In the genomic region with DNA sequence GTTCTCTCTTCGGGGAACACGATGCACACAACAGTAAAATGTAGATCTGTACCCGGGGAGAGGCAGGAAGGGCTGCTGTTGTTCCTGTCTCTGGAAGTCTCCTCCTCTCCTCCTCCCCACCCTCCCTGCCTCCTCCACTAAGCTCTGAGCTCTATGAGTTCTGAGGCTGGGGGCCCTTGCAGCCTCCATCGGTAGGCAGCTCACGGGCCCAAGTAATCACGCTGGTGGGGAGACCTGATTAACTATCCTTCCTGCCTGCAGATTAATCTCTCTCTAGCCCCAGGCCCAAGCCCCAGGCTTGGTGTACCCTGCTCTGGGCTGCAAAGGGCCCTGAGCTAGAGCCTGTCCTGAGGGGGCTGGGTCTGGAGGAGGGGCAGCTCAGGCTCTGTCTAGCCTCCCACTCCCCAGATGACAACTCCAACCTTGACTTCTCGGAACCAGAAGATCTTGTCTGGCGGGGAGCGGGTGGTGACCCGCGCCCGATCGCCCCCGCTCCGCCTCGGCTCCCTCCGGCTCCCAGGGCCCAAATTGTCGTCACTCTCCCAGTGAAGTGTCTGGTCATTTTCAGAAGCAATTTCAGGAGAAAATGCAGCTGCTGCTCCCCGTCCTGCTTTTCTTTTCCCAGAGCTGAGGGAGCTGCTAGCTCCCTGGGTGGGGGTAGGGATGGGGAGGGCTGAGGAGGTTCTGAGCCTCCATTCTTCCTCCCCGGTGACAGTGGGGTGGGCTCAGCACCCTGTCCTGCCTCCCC, we compare ENCODE assay signal across 8 mouse cellular contexts. TPM values are rescaled to one million over a fixed set of nuclear protein-coding genes. Genes with fewer than 3 reads are reported as not detected.
DNase-seq lines count a peak whose midpoint lies in the region; ATAC-seq and TF ChIP-seq lines count a peak whose summit lies in the region.

No protein-coding gene starts in this region.

- peak overlapping the region; percentile 82 for H3K27ac ChIP-seq in kidney, embryonic 15.5 days
- H3K27ac ChIP-seq in kidney, adult 2 months (ENCODE audit: insufficient read depth, low read depth, low read length): no peak overlapping the region
- H3K27ac ChIP-seq in embryonic facial prominence, embryonic 11.5 days (replicated peaks; ENCODE audit: low read depth, low read length): no peak overlapping the region; the same call in 1 of the 2 replicates
- peak overlapping the region; percentile 61 for H3K27ac ChIP-seq in midbrain, embryonic 12.5 days (replicated peaks)

- intact Hi-C loops in heart, postnatal 10 days (cut with DNase I): no loop called here
- intact Hi-C loops in left cerebral cortex, postnatal 4 days (cut with DNase I): no loop called here

- DNase-seq in kidney, adult 2 months: no peak
- DNase-seq in embryonic facial prominence, embryonic 11.5 days (ENCODE audit: low spot score): peak; percentile 29
- peak; percentile 32 to 46 for DNase-seq in heart, postnatal 10 days
- DNase-seq in left cerebral cortex, postnatal 4 days: no peak
- no peak for DNase-seq in B cell, adult 2 months

- H3K4me3 ChIP-seq in kidney, embryonic 15.5 days (replicated peaks): peak overlapping the region; percentile 18
- no peak overlapping the region; the same call in 1 of the 2 replicates for H3K4me3 ChIP-seq in kidney, adult 2 months (ENCODE audit: insufficient read depth, low read depth, low read length)
- no peak overlapping the region for H3K4me3 ChIP-seq in embryonic facial prominence, embryonic 11.5 days (ENCODE audit: low read depth, low read length)
- H3K4me3 ChIP-seq in midbrain, embryonic 12.5 days: no peak overlapping the region

- peak overlapping the region; percentile 52 for H3K4me2 ChIP-seq in kidney, embryonic 15.5 days
- 0 out of 2 replicates have a peak overlapping the region, but pooled peaks have one; percentile 2 for H3K4me2 ChIP-seq in embryonic facial prominence, embryonic 11.5 days (ENCODE audit: low read depth, low read length)
- peak overlapping the region; percentile 45 for H3K4me2 ChIP-seq in midbrain, embryonic 12.5 days (replicated peaks)

- TF ChIP-seq POLR2A in kidney, adult 2 months (IDR thresholded peaks at IDR 0.05; ENCODE audit: low read depth, low read length): no peak

- no peak for TF ChIP-seq CTCF in kidney, adult 2 months (conservative IDR thresholded peaks at IDR 0.05; ENCODE audit: insufficient read depth, insufficient read length, low read depth, low read length)

- no peaks in the 10 kb centered on the region for H3K36me3 ChIP-seq in kidney, embryonic 15.5 days
- no peaks in the 10 kb centered on the region for H3K36me3 ChIP-seq in kidney, adult 2 months (ENCODE audit: control insufficient read depth, insufficient read depth, low read length)
- H3K36me3 ChIP-seq in embryonic facial prominence, embryonic 11.5 days (replicated peaks; ENCODE audit: control insufficient read depth, insufficient read depth, low read depth, low read length): no peaks in the 10 kb centered on the region
- no peaks in the 10 kb centered on the region for H3K36me3 ChIP-seq in midbrain, embryonic 12.5 days

- no peaks in the 10 kb centered on the region for H3K9me3 ChIP-seq in kidney, embryonic 15.5 days (replicated peaks)
- H3K9me3 ChIP-seq in embryonic facial prominence, embryonic 11.5 days (replicated peaks; ENCODE audit: control insufficient read depth, low read length): no peaks in the 10 kb centered on the region
- H3K9me3 ChIP-seq in midbrain, embryonic 12.5 days: no peaks in the 10 kb centered on the region

- WGBS in kidney, embryonic 15.5 days: 6% methylated on average over 20 of the region's 20 CpGs
- WGBS in kidney, adult 2 months: 32% methylated on average over 20 of the region's 20 CpGs
- WGBS in embryonic facial prominence, embryonic 11.5 days: 10% methylated on average over 20 of the region's 20 CpGs
- 9% methylated on average over 20 of the region's 20 CpGs for WGBS in midbrain, embryonic 12.5 days

- peak; percentile 74 for ATAC-seq in kidney, embryonic 15.5 days (replicated peaks; ENCODE audit: low FRiP score)
- peak; percentile 70; the same call in 1 of the 2 replicates for ATAC-seq in embryonic facial prominence, embryonic 11.5 days (replicated peaks; ENCODE audit: insufficient number of reproducible peaks, low FRiP score, low TSS enrichment, low read depth)
- peak; percentile 69 for ATAC-seq in midbrain, embryonic 12.5 days (ENCODE audit: low FRiP score, low read depth)
- ATAC-seq in megakaryocyte progenitor cell, adult 5-6 weeks (replicated peaks; ENCODE audit: poor library complexity): no peak

- H3K4me1 ChIP-seq in kidney, embryonic 15.5 days: peaks cover 53% of the 10 kb centered on the region
- no peaks in the 10 kb centered on the region for H3K4me1 ChIP-seq in kidney, adult 2 months (ENCODE audit: control insufficient read depth, insufficient read depth, low read length)
- no peaks in the 10 kb centered on the region for H3K4me1 ChIP-seq in embryonic facial prominence, embryonic 11.5 days (ENCODE audit: control insufficient read depth, insufficient read depth, low read length)
- peaks cover 30% of the 10 kb centered on the region for H3K4me1 ChIP-seq in midbrain, embryonic 12.5 days

- peak overlapping the region; percentile 26; the same call in 1 of the 2 replicates for H3K9ac ChIP-seq in kidney, embryonic 15.5 days
- peak overlapping the region; percentile 11; the same call in 1 of the 2 replicates for H3K9ac ChIP-seq in embryonic facial prominence, embryonic 11.5 days (replicated peaks; ENCODE audit: low read length)
- H3K9ac ChIP-seq in midbrain, embryonic 12.5 days (replicated peaks): peak overlapping the region; percentile 39; the same call in 1 of the 2 replicates

- peaks cover 22% of the 10 kb centered on the region; the same call in 1 of the 2 replicates for H3K27me3 ChIP-seq in kidney, embryonic 15.5 days
- H3K27me3 ChIP-seq in kidney, adult 2 months (replicated peaks; ENCODE audit: control insufficient read depth, insufficient read depth, low read length): no peaks in the 10 kb centered on the region
- peaks cover 2% of the 10 kb centered on the region; the same call in 1 of the 2 replicates for H3K27me3 ChIP-seq in embryonic facial prominence, embryonic 11.5 days (ENCODE audit: control insufficient read depth, insufficient read depth, low read length)
- peaks cover 30% of the 10 kb centered on the region for H3K27me3 ChIP-seq in midbrain, embryonic 12.5 days

RNA-seq across cellular contexts. Expression of gene Tac2, which starts 2.4 kb away (rescaled TPM):
- 2.2 and 2.3 TPM in 2 replicates for polyA plus RNA-seq in kidney, embryonic 15.5 days (2015; fragmentation: Nextera tagmentation; extraction: Ambion mirVana)
- 0.26 TPM in 1 of 2 replicates, not detected in the other for polyA plus RNA-seq in kidney, adult 2 months (2012; rRNA removed)
- 1.9 and 2.9 TPM in 2 replicates for polyA plus RNA-seq in embryonic facial prominence, embryonic 11.5 days (2014; fragmentation: Nextera tagmentation; extraction: Ambion mirVana)
- not detected for total RNA-seq in heart, postnatal 10 days (2021)
- not detected in 2 replicates for polyA plus RNA-seq in midbrain, embryonic 12.5 days (2016; fragmentation: Nextera tagmentation; extraction: Ambion mirVana)
- total RNA-seq in left cerebral cortex, postnatal 4 days (2021): 1 to 10 TPM; 2.8 to 4.3 TPM
- total RNA-seq in megakaryocyte progenitor cell, adult 5-6 weeks (2015): 1.2 TPM in 1 of 2 replicates, not detected in the other
- total RNA-seq in megakaryocyte progenitor cell, adult 5-6 weeks (2017): not detected in 2 replicates

RNA-seq across cellular contexts. Expression of gene Myo1a, which starts 16.9 kb away (rescaled TPM):
- polyA plus RNA-seq in kidney, embryonic 15.5 days (2015; fragmentation: Nextera tagmentation; extraction: Ambion mirVana): 0.65 and 0.81 TPM in 2 replicates
- polyA plus RNA-seq in kidney, adult 2 months (2012; rRNA removed): 0.06 and 0.18 TPM in 2 replicates
- 0.40 and 0.55 TPM in 2 replicates for polyA plus RNA-seq in embryonic facial prominence, embryonic 11.5 days (2014; fragmentation: Nextera tagmentation; extraction: Ambion mirVana)
- total RNA-seq in heart, postnatal 10 days (2021): not detected
- 0.47 and 0.71 TPM in 2 replicates for polyA plus RNA-seq in midbrain, embryonic 12.5 days (2016; fragmentation: Nextera tagmentation; extraction: Ambion mirVana)
- total RNA-seq in left cerebral cortex, postnatal 4 days (2021): under 1 TPM; 0.46 to 0.82 TPM
- 0.15 TPM in 1 of 2 replicates, not detected in the other for total RNA-seq in megakaryocyte progenitor cell, adult 5-6 weeks (2015)
- total RNA-seq in megakaryocyte progenitor cell, adult 5-6 weeks (2017): 0.03 and 0.37 TPM in 2 replicates

RNA-seq across cellular contexts. Expression of gene Zbtb39, which starts 17.5 kb away (rescaled TPM):
- polyA plus RNA-seq in kidney, embryonic 15.5 days (2015; fragmentation: Nextera tagmentation; extraction: Ambion mirVana): 3.9 TPM in 2 replicates
- 7.2 and 7.3 TPM in 2 replicates for polyA plus RNA-seq in kidney, adult 2 months (2012; rRNA removed)
- 6.5 and 7.4 TPM in 2 replicates for polyA plus RNA-seq in embryonic facial prominence, embryonic 11.5 days (2014; fragmentation: Nextera tagmentation; extraction: Ambion mirVana)
- total RNA-seq in heart, postnatal 10 days (2021): 1 to 10 TPM; 8.1 to 9.6 TPM
- polyA plus RNA-seq in midbrain, embryonic 12.5 days (2016; fragmentation: Nextera tagmentation; extraction: Ambion mirVana): 6.1 and 6.2 TPM in 2 replicates
- total RNA-seq in left cerebral cortex, postnatal 4 days (2021): 10 to 100 TPM; 14.5 to 15.1 TPM
- total RNA-seq in megakaryocyte progenitor cell, adult 5-6 weeks (2015): 4.7 and 5.1 TPM in 2 replicates
- 2.0 and 3.0 TPM in 2 replicates for total RNA-seq in megakaryocyte progenitor cell, adult 5-6 weeks (2017)

RNA-seq across cellular contexts. Expression of gene Gpr182, which starts 29.7 kb away (rescaled TPM):
- 7.5 and 8.3 TPM in 2 replicates for polyA plus RNA-seq in kidney, embryonic 15.5 days (2015; fragmentation: Nextera tagmentation; extraction: Ambion mirVana)
- polyA plus RNA-seq in kidney, adult 2 months (2012; rRNA removed): 8.1 and 9.7 TPM in 2 replicates
- polyA plus RNA-seq in embryonic facial prominence, embryonic 11.5 days (2014; fragmentation: Nextera tagmentation; extraction: Ambion mirVana): 0.28 and 0.45 TPM in 2 replicates
- total RNA-seq in heart, postnatal 10 days (2021): 1 to 10 TPM; 4.6 to 4.7 TPM
- 0.41 and 0.46 TPM in 2 replicates for polyA plus RNA-seq in midbrain, embryonic 12.5 days (2016; fragmentation: Nextera tagmentation; extraction: Ambion mirVana)
- total RNA-seq in left cerebral cortex, postnatal 4 days (2021): 1 to 10 TPM; 1.1 to 1.4 TPM
- total RNA-seq in megakaryocyte progenitor cell, adult 5-6 weeks (2015): not detected in 2 replicates
- total RNA-seq in megakaryocyte progenitor cell, adult 5-6 weeks (2017): not detected in 2 replicates

RNA-seq across cellular contexts. Expression of gene Rdh1, which starts 37.7 kb away (rescaled TPM):
- 0.12 and 0.14 TPM in 2 replicates for polyA plus RNA-seq in kidney, embryonic 15.5 days (2015; fragmentation: Nextera tagmentation; extraction: Ambion mirVana)
- polyA plus RNA-seq in kidney, adult 2 months (2012; rRNA removed): 1.1 and 1.3 TPM in 2 replicates
- polyA plus RNA-seq in embryonic facial prominence, embryonic 11.5 days (2014; fragmentation: Nextera tagmentation; extraction: Ambion mirVana): not detected in 2 replicates
- total RNA-seq in heart, postnatal 10 days (2021): under 1 TPM; 0.10 to 0.12 TPM
- polyA plus RNA-seq in midbrain, embryonic 12.5 days (2016; fragmentation: Nextera tagmentation; extraction: Ambion mirVana): 0.06 TPM in 1 of 2 replicates, not detected in the other
- total RNA-seq in left cerebral cortex, postnatal 4 days (2021): under 1 TPM; 0.22 TPM
- total RNA-seq in megakaryocyte progenitor cell, adult 5-6 weeks (2015): not detected in 2 replicates
- total RNA-seq in megakaryocyte progenitor cell, adult 5-6 weeks (2017): not detected in 2 replicates

Comparison
In these comparisons a context has a peak if more than half of its experiments do, and no peak if none do; other contexts are left out.
1. H3K27ac ChIP-seq: peak in kidney, embryonic 15.5 days (single experiment) and midbrain, embryonic 12.5 days (single experiment); none in kidney, adult 2 months (single experiment) and embryonic facial prominence, embryonic 11.5 days (single experiment).
2. H3K4me2 ChIP-seq: peak in every context shown above with its lines; median percentile 52 in kidney, embryonic 15.5 days; 45 in midbrain, embryonic 12.5 days; 2 in embryonic facial prominence, embryonic 11.5 days.
3. DNase-seq: peak in embryonic facial prominence, embryonic 11.5 days (single experiment) and heart, postnatal 10 days (2 of 2); none in kidney, adult 2 months (single experiment), left cerebral cortex, postnatal 4 days (single experiment) and B cell, adult 2 months (0 of 2).
4. Peak in every context shown above with its lines, with median percentiles within 50 percentile points of each other: H3K9ac ChIP-seq.